Mouse (Mus musculus): Measurements from ENCODE around the gene Retsat.

Gene Retsat

DNA sequence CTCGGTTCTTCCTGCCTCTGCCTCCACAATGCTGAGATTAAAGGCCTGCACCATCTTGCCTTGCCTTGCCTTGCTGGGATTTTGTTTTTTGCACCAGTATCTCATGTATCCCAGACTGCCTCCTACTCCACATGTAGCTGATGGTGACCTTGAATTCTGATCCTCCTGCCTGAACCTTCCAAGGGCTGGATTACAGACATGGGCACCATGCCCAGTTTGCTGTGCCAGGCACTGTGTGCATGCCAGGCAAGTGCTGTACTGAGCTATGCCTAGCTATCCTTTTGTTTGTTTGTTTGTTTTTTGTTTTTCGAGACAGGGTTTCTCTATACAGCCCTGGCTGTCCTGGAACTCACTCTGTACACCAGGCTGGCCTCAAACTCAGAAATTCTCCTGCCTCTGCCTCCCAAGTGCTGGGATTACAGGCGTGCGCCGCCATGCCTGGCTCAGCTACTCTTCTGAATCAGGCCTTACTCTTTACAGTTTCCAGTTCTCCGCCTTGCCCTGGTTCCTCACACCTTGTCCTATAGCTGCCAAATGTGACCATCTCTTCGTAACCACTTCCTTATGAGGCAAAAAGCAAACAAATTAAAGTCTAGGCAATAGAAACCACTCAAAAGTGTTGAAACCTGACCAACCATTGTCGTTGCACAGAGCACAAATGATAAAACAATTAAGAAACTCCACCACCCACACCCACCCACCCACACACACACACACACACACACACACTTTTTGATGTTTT is 25.6 kb downstream of the Retsat start:
- DNase-seq (ENCODE audit: low spot score) = peak; percentile 71

DNA sequence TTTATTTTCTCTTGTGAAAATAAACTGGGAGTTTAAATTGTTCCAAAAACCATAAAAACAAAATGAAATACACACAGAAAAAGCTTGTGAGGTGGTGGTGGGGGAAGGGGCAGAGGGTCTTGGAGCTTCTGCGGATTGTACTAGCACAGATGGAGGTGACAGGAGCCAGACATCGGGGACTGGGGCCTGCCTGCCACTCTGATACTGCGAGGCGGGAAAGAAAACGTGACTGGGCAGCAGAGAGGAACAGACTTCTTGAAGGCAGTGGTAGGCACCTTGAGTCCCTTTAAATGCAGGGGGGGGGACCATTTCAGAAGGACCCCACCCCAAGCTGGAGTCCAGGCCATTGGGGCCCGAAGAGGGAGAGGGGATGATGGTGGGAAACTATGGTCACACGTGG is 28.1 kb downstream of the Retsat start:
- DNase-seq (ENCODE audit: low spot score) = no peak

DNA sequence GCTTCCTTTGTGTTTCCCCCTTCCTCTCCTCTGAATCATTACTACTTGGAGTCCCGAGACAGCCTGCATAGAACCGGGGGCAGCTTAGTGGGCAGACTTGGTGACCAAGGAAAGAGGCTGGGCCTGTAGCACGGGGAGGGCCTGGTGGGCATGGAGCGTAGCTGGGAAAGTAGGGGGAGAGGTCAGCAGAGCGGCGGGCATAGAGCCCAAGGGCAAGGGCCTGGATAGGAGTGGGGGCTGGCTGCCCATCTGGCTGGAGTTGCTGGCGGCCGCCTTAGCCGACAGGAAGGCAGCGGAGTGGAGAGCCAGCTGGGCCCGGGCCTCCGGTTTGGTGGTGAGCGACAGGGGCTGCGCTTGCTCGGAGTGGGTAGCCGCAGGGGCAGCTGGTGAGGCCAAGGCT is 29.0 kb downstream of the Retsat start:
- peak; percentile 55 for DNase-seq (ENCODE audit: low spot score)

DNA sequence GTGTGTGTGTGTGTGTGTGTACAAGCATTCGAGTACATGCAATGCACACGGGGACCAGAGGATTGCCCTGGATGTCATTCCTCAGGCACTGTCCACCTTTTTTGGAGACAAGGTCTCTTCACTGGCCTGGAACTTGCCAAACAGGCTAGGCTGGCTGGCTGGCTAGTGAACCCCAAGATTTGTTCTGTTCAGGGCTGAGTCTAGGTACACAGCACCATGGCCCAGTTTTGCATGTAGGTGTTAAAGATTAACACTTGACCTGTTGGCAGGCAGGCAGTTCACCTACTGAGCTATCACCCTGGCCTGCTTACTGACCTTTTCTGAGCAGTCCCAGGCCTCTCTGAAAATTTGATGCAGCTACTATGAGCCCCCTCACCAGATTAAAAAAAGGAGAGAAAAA is 32.1 kb downstream of the Retsat start:
- DNase-seq (ENCODE audit: low spot score) = no peak

DNA sequence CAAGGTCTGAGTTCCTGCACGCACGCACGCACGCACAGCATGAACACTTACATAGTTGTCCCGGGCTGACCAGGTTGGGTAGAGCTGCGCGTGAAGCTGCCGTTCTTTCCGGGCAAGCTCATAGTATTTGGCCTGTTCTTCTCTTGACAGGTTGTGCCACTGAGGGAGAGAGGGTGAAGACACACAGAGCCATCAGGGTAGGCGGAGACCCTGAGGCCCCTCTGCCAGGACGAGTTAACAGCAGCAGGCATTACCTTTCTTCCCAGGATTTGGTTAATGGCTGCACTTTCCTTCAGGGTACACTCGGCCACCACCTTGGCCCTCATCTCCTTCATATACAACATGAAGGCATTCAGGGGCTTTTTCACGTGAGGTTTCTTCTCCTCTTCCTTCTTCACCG is 32.7 kb downstream of the Retsat start:
- DNase-seq (ENCODE audit: low spot score) = no peak

DNA sequence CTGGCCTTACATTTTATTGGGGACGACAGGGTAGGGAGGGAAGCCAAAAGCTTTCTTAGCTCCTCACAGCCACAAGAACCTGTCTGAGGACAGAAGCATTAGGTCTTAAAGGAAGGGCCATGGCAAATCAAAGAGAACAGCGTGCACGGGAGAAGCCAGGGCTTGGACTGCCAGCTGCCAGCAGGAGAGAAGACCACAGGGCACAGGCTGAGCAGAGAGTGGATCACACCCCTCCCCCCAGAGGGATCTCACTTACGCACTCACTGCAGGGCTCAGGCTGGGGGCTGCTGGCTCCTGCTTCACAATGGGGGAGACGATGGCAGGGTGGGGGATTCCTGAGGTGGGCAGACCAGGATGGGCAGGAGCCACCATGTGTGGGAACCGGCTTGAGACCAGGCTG is 33.4 kb downstream of the Retsat start:
- DNase-seq (ENCODE audit: low spot score) = no peak

DNA sequence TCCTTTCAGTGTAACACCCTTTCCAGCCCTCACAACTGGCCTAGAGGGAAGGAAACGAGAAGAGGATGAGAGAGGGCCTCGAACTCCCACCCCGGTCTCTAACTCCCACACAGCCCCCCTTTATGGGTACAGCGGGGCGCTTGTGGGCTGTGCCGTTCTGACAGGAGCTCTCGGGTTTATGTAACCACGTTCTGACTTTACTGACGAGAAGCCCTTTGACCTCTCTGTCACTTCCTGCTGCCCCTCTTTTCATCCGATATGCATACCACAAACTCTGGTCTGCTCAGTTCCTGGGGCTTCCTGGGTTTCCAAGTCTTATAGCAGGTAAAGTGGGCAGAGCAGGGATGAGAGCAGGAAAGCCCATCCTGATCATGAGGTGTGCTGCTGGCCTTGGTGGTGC is 36.0 kb downstream of the Retsat start:
- no peak for DNase-seq (ENCODE audit: low spot score)

DNA sequence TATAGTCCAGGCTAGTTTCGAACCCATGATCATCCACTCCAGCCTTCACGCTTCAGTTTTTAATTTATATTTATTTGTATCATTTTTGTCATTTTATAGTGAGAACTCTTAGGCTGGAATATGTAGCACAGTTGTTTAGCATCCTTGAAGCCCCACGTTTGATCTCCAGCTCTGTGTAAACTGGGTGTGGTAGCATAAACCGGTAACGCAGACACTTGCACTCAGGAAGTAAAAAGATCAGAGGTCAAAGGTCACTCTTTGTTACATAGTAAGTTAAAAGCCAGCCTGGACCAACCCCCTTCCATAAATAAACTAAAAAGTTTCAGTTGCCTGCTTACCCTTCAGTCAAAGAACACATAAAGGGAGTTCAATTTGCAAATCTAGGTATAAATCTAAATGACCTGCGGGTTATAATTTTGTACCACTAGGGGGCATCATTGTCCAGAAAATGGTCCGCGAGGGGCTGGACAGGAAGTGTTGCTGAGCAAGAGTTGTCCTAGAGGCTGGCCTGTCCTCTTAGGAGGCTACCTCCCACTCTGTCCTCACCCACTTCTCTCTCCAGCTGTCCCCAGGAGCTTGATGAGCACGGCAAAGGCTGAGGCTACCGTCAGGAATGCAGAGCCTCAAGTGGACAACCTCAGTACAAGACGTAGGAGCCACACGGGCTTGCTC is 37.6 kb downstream of the Retsat start:
- no peak for DNase-seq (ENCODE audit: low spot score)

DNA sequence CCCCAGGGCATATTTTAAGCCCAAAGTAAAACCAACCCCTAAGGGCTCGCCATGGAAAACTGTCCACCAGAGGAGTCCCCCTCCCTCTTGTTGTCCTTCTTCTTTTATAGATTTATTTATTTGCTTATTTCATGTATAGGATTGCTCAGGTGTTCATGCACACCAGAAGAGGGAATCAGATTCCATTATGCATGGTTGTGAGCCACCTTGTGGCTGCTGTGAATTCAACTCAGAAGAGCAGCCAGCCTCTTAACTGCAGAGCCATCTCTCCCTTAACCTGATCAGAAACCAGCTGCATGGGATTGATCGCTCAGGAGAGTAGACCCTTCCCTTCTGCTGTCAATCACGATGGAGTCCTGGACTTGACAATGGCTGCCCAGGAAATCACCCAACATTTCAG is 38.7 kb downstream of the Retsat start:
- DNase-seq (ENCODE audit: low spot score) = no peak

DNA sequence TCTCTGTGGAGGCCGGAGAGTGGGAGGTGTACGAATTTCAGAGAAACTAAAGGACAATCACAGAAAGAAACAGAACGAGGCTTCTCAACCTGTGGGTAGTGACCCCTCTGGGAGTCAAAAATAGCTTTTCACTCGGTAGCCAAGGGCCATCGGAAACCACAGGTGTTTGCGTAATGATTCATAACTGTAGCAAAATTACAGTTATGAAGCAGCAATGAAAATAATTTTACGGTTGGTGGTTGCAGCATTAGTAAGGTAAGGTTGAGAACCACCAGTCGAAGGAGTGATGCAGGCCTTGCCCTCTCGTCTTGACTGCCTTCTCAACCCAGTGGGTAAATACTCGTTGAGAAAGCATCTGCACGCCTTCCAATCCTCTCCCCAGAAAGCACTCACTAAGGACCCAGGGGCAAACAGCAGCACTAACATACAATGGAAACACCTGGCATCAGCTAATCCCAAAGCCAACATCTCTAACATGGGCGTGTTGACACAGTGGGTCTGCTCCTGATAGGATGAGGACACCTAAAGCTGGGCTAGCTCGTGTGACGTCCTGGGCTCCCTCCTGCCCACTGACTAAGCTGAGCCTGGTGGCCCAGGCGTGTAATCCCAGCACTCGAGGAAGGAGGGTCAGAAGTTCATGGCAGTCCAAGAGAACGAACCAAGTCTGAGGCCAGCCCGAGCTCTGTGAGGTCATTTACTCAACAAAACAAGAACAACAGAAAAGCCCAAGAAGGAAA is 43.1 kb downstream of the Retsat start:
- no peak for DNase-seq (ENCODE audit: low spot score)

DNA sequence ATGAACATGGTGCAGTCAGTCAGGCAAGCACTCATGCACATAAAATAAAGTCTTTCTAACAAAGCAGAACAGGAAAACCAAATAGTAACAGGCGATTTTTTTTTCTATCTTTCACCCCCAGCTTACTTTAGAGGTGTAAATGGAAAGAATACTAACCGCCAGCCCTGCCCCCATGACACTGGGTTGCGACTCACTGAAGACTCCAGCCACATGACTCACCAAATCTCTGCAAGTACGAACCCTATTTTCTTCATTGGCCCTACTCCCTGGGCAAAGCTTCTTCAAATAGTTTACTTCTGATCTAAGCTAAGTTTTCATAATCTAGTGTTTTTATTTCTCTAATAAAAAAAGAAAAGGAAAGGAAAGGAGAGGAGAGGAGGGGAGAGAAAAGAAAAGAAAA is 46.3 kb downstream of the Retsat start:
- no peak for DNase-seq (ENCODE audit: low spot score)

DNA sequence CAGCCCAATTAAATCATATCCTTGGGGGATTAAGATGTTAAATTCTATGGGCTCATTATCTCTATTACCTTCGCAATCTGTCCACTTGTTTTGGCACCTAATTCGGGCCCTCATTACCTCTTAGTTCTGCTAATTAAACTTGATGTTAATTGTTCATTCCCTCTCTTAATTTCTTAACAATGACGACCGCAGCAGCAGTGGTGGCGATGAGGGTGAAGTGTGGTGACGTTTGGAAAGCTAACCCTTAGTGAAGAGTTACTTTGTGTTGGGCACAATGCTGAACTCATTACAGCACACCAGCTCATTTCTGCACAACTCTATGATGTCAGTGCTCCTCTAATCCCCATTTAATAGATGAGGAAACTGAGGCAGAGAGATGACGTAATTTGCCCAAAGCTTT is 47.1 kb downstream of the Retsat start:
- DNase-seq (ENCODE audit: low spot score) = no peak

DNA sequence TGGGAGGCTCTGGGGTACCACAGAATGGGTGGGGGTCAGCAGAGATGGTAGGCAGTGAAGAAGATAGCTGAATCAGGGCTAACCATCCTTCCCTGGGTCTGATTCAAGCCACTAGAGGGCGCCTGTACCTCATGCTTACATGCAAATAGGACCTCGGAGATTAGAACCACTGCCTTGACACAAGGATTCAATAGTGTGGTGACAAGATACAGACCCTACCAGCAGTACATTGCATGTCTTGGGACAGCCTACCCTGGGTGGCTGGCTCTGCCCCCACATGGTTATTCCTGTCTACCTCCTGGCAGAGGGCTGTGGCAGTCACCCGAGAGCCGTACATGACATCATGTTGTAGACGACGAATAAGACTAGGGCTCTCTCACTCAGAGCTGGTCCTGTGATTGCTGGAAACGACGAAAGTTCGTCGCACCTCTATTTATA is 49.1 kb downstream of the Retsat start:
- peak; percentile 33 for DNase-seq (ENCODE audit: low spot score)

DNA sequence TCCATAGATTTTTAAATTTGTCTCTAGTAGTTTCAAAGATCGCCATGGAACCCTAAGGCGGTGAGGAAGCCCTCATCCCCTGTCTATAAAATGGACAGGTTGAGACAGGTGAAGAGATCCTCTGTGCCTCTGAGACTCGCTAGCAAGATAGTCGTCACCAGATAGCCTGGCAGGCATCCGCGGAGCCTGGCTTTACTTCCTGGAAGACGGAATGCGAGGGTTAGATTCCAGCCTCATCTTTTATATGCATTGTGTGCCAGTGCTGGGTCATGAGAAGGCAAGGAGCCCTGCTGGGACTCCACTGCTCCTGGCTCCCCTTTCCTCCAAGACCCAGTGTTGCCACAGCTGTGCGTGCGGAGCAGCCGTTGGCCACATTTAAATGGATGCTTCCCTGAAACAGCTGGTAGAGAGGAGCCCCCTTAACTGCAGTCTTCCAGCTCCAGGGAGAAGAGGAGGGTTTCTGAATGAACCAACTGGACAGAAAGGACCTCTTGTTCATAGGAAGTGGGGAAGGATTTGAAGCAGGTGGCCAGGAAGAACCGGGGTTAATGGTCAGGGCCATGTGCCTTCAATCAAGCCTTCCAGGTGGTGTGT is 49.8 kb downstream of the Retsat start:
- no peak for DNase-seq (ENCODE audit: low spot score)

DNA sequence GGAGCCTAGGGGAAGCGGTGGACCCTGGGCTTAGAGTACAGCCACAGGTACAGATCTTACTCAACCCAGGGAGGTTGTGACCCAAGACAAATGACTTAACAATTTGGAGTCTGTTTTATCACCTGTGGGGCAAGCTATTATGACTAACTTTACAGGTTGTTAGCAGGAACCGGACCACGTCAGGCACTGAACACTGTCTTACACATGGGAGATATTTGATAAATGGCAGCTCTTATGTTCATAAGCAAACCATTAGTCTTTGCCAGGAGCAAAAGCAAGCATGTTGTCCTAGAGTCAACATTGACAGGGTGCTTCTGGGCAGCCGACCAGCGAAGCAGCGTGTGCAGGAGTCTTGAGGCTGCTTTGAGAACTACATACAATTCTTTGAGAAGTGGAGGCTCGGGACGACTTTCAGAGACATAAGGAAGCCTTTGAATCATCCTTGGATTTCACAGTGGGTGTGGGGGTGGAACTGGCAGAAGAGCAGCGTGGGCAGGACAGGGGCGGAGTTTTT is 52.1 kb downstream of the Retsat start:
- no peak for DNase-seq (ENCODE audit: low spot score)

DNA sequence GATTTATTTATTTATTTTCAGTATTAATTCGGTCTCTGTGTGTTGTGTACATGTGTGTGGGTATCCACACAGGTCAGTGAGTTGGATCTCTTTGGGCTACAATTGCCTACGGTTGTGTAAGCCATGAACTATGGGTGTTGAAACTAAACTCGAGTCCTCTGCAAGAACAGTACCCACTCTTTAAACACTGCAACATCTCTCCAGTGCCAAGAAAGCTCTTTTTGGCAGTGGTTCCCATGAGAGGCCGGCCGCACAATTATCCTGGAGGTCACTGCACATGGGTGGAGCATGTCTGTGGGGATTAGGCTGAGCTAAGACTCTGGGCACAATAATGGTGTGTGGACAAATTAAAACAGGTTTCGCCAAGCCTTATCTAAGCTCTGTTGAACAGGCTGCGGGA is 55.1 kb downstream of the Retsat start:
- peak; percentile 71 for DNase-seq (ENCODE audit: low spot score)

DNA sequence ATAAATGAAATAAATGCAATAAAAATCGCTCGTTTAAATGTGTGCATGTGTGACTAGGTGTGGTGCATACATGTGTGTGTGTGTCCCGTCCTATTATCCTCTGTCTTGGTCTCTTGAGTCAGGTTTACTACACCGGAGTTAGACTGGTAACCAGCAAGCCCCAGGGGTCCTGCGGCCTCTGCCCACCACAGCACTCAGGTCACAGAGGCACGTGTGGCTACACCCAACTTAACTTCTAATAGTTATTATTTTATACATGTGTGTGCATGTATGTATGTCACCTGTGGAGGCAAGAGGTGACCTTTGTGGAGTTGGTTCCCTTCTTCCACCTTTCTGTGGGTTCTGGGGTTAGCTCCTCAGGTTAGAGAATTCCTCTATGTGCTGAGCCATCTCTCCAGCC is 56.1 kb downstream of the Retsat start:
- no peak for DNase-seq (ENCODE audit: low spot score)

DNA sequence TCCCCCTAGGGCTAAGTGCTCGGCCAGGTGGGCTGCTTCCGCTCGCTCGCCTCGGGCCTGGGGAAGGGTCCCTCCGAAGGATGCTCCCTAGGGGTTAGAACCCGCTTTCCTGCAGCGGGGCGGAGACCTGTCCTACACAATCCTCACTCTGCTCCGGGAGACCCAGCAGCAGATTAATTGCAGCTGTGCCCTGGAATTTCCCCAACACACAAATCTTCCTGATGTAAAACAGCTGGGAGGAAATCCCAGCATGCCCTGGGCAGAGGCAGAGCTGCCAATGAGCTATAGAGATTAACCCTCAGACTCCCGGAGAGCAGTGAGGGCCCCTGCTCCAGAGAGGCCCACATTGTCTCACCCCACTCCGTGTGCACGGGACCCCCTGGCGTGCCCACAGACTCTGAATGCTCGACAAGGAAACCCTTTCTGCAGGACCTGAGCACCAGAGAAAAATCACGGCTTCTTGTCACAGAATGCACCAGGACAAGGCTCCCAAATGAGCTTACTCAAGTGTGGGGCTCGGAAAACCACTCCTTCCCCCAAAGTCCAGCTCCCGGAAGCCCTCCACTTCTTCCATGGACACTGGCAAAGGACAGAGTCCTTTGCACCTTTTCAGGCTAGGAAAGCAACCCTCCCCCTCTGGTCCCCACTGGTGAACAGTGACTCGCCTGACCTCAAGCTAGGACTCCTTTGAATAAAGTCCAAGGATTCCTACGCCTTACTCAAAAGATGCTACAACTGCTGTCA is 57.2 kb downstream of the Retsat start:
- DNase-seq (ENCODE audit: low spot score) = peak; percentile 59

DNA sequence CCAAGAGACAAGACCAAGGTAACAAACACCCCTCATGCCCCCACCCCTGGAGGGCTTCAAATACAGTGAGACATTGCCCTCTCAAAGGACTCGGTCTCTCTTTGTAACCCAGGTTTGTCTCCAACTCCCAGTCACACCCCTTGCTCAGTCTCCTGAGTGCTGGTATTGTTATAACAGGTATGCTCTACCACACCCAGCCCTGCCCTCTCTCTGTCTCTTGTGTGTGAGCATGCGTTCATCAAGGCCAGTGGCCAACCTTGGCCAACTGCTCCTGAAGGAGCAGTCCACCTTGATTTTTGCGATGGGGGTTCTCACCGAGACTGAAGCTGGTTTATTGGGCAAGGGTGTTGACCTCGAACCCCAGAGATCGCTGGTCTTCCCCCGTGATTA is 57.8 kb downstream of the Retsat start:
- no peak for DNase-seq (ENCODE audit: low spot score)

DNA sequence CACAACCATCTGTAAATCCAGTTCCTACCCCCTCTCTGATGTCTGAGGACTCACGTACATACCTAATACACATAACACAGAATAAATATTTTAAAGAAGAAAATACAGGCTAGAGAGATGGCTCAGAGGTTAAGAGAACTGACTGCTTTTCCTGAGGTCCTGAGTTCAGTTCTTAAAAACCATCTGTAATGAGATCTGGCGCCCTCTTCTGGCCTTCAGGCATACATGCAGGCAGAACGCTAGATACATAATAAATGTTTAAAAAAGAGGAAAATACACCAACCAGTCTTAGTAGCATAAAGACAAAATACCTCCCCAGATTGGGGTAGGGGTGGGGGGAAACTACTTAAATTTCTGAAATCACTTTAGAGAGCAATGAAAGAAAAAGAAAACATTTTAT is 59.7 kb downstream of the Retsat start:
- no peak for DNase-seq (ENCODE audit: low spot score)
